Mouse (Mus musculus): ENCODE measurements around the gene Arhgap35. TPM values are rescaled to one million over a fixed set of nuclear protein-coding genes. Genes with fewer than 3 reads are reported as not detected.

Arhgap35 gene
- polyA plus RNA-seq, 2 experiments: 2.1 to 2.2 TPM

DNA sequence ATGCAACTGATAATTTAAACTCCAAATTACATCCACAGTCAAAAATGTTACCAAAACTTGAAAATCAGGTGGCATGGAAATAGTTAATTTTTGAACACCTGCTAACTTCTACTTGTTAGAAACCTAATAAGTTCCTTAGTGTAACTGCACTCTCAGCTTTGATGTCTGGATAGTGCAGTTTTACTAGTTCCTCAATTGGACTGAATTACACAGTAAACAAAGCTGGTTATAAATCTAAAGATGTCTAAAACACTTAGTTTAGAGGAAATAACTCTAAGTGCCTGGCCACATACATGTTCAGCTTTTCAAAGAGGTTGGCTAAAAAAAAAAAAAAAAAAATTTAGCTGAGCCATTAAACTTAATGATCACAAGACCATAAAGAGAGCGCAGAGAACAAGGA lies 43.6 kb downstream of the Arhgap35 start:
- DNase-seq (ENCODE audit: low read depth in 3 of 3, low spot score in 3 of 3) (no peak), ATAC-seq (ENCODE audit: insufficient read depth) (no peak)
- no peak overlapping the region for H3K4me2 ChIP-seq (ENCODE audit: low read depth)
- WGBS (ENCODE audit: insufficient replicate concordance): 85% methylated on average over 1 of the region's 1 CpGs
- H3K4me1 ChIP-seq (replicated peaks; ENCODE audit: control insufficient read depth in 2 of 2, insufficient read depth in 2 of 2, low read length in 1 of 2): peaks cover 0 to 2% of the 10 kb centered on the region in 2 experiments; a peak in 2 of 4 replicates
- H3K36me3 ChIP-seq (replicated peaks; ENCODE audit: control insufficient read depth, insufficient read depth, low read depth): no peaks in the 10 kb centered on the region
- no peak overlapping the region for H3K4me3 ChIP-seq (ENCODE audit: insufficient read depth in 1 of 2, low read depth in 2 of 2, low read length in 2 of 2)
- TF ChIP-seq EP300 (IDR thresholded peaks at IDR 0.05; ENCODE audit: low read depth) (no peak), CTCF (IDR thresholded peaks at IDR 0.05; ENCODE audit: low read depth) (no peak)
- H3K27ac ChIP-seq: no peak overlapping the region
- no peak overlapping the region for H3K9ac ChIP-seq (replicated peaks)
- no peaks in the 10 kb centered on the region for H3K27me3 ChIP-seq (ENCODE audit: control insufficient read depth, insufficient read depth, low read length)
- H3K9me3 ChIP-seq (ENCODE audit: control insufficient read depth, low read length): no peaks in the 10 kb centered on the region

DNA sequence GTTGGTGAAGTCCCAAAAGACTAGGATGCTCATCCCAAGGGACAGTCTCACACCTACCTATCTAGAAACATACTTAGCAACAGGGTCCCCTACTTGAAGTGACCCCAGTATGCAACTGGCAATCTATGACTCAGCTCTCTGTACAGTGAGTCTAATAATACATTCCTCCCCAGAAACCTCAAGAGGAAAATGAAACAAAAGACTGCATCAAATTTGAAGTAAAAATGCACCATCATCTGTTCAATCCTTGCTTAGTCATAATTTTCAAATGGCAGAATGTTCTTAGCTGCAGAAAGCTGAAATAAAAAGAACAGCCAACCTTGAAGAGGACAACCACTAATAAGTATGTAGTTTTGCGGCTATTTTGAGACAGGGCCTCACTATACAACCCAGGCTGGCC lies 44.1 kb downstream of the Arhgap35 start:
- no peak overlapping the region for H3K27ac ChIP-seq
- no peak overlapping the region for H3K4me2 ChIP-seq (ENCODE audit: low read depth)
- H3K9me3 ChIP-seq (ENCODE audit: control insufficient read depth, low read length): no peaks in the 10 kb centered on the region
- no peaks in the 10 kb centered on the region for H3K4me1 ChIP-seq (replicated peaks; ENCODE audit: control insufficient read depth in 2 of 2, insufficient read depth in 2 of 2, low read length in 1 of 2)
- H3K9ac ChIP-seq (replicated peaks): no peak overlapping the region
- TF ChIP-seq EP300 (IDR thresholded peaks at IDR 0.05; ENCODE audit: low read depth) (no peak), CTCF (IDR thresholded peaks at IDR 0.05; ENCODE audit: low read depth) (no peak)
- WGBS (ENCODE audit: insufficient replicate concordance): 68% methylated on average over 1 of the region's 1 CpGs
- H3K36me3 ChIP-seq (replicated peaks; ENCODE audit: control insufficient read depth, insufficient read depth, low read depth): no peaks in the 10 kb centered on the region
- ATAC-seq (ENCODE audit: insufficient read depth): no peak
- DNase-seq (ENCODE audit: low read depth in 3 of 3, low spot score in 3 of 3): no peak
- no peaks in the 10 kb centered on the region for H3K27me3 ChIP-seq (ENCODE audit: control insufficient read depth, insufficient read depth, low read length)
- no peak overlapping the region for H3K4me3 ChIP-seq (ENCODE audit: insufficient read depth in 1 of 2, low read depth in 2 of 2, low read length in 2 of 2)

DNA sequence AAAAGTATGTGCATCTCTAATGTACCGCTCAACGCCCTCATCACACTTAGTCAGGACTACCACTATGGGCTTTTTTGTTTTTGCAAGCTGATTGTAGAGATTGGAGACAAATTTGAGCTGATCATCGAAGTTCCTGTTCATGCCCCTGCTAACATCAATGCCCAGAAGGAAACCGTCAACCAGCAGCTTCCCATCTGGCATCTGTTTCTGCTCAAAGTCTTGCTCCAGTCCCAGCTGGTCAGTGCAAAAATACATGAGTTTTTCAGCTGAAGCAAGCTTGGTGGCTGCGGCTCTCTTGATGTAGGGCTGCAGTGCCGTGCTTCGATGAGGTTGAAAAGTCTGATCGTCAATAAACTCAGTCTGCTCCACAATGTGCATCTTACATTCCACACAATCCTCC lies 50.3 kb downstream of the Arhgap35 start:
- H3K27ac ChIP-seq: no peak overlapping the region
- ATAC-seq (ENCODE audit: insufficient read depth) (no peak), DNase-seq (ENCODE audit: low read depth in 3 of 3, low spot score in 3 of 3) (no peak)
- no peak overlapping the region for H3K4me3 ChIP-seq (ENCODE audit: insufficient read depth in 1 of 2, low read depth in 2 of 2, low read length in 2 of 2)
- H3K4me2 ChIP-seq (ENCODE audit: low read depth): no peak overlapping the region
- WGBS (ENCODE audit: insufficient replicate concordance): 79% methylated on average over 8 of the region's 8 CpGs
- H3K9ac ChIP-seq (replicated peaks): no peak overlapping the region
- no peaks in the 10 kb centered on the region for H3K27me3 ChIP-seq (ENCODE audit: control insufficient read depth, insufficient read depth, low read length)
- TF ChIP-seq EP300 (IDR thresholded peaks at IDR 0.05; ENCODE audit: low read depth): no peak
- TF ChIP-seq CTCF (IDR thresholded peaks at IDR 0.05; ENCODE audit: low read depth): no peak
- no peaks in the 10 kb centered on the region for H3K36me3 ChIP-seq (replicated peaks; ENCODE audit: control insufficient read depth, insufficient read depth, low read depth)
- H3K4me1 ChIP-seq (replicated peaks; ENCODE audit: control insufficient read depth in 2 of 2, insufficient read depth in 2 of 2, low read length in 1 of 2): no peaks in the 10 kb centered on the region
- H3K9me3 ChIP-seq (ENCODE audit: control insufficient read depth, low read length): no peaks in the 10 kb centered on the region

DNA sequence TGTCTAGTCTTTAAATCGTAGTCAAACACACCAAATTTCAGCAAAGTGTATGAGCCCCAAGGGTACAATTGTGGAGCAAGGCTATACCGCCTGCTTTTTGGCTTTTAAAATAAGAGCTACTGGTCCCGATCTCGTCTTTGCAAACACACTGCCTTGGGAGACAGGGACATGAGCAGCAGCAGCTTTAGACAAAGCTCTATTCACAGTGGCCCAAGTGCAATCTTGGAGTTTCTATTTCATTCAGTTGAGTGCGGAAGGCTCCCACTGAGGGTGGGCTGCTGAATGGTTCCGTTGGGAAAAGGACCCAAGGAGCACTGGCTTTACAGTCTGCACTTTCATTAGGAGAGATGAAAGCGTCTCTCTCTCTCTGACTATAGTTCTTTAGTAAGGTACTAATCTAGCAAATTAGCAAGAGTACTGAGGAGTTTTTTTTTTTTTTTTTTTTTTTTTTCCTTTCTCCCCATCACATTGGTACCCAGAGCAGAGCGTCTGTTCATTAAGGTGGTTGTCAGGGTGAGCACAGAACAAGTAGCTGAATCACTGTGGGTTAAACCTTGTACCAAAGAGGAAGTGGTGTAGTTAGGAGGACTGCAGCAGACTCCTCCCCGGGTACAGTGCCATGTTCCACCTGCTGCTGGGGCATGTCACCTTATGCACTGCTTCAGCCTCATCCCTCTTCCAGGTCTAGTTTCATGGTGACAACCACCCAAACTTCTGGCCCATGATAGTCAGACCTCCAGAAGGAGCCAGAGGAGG lies 56.8 kb downstream of the Arhgap35 start:
- WGBS (ENCODE audit: insufficient replicate concordance): 66% methylated on average over 9 of the region's 9 CpGs
- no peak for ATAC-seq (ENCODE audit: insufficient read depth)
- H3K4me2 ChIP-seq (ENCODE audit: low read depth): no peak overlapping the region
- no peaks in the 10 kb centered on the region for H3K9me3 ChIP-seq (ENCODE audit: control insufficient read depth, low read length)
- H3K4me3 ChIP-seq (ENCODE audit: insufficient read depth in 1 of 2, low read depth in 2 of 2, low read length in 2 of 2): no peak overlapping the region
- H3K27me3 ChIP-seq (ENCODE audit: control insufficient read depth, insufficient read depth, low read length): no peaks in the 10 kb centered on the region
- TF ChIP-seq CTCF (IDR thresholded peaks at IDR 0.05; ENCODE audit: low read depth) (no peak), EP300 (IDR thresholded peaks at IDR 0.05; ENCODE audit: low read depth) (no peak)
- H3K4me1 ChIP-seq (replicated peaks; ENCODE audit: control insufficient read depth in 2 of 2, insufficient read depth in 2 of 2, low read length in 1 of 2): no peaks in the 10 kb centered on the region
- H3K36me3 ChIP-seq (replicated peaks; ENCODE audit: control insufficient read depth, insufficient read depth, low read depth): no peaks in the 10 kb centered on the region
- H3K27ac ChIP-seq: no peak overlapping the region
- no peak overlapping the region for H3K9ac ChIP-seq (replicated peaks)
- no peak for DNase-seq (ENCODE audit: low read depth in 3 of 3, low spot score in 3 of 3)

DNA sequence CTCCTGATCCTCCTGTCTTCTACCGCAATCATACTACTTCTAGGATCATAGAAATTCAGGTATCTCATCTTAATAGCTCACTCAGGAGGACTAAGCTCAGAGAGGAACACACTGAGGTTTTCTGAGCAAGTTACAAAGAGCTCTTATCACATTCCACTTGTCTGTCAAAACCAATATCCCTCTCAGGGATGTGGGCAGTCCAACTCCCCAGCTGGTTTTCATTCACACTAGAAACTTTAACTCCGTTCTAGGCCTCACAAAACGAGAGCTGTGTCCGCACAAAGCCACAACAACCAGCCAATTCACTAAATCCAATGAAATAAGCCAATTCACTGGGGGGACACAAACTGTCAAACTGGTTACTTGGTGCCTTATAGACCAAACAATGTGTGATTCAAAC lies 57.5 kb downstream of the Arhgap35 start:
- no peak overlapping the region for H3K27ac ChIP-seq
- no peak for DNase-seq (ENCODE audit: low read depth in 3 of 3, low spot score in 3 of 3)
- no peaks in the 10 kb centered on the region for H3K27me3 ChIP-seq (ENCODE audit: control insufficient read depth, insufficient read depth, low read length)
- no peaks in the 10 kb centered on the region for H3K9me3 ChIP-seq (ENCODE audit: control insufficient read depth, low read length)
- no peak overlapping the region for H3K4me3 ChIP-seq (ENCODE audit: insufficient read depth in 1 of 2, low read depth in 2 of 2, low read length in 2 of 2)
- H3K9ac ChIP-seq (replicated peaks): no peak overlapping the region
- no peak overlapping the region for H3K4me2 ChIP-seq (ENCODE audit: low read depth)
- ATAC-seq (ENCODE audit: insufficient read depth): no peak
- WGBS (ENCODE audit: insufficient replicate concordance): 63% methylated on average over 4 of the region's 4 CpGs
- H3K36me3 ChIP-seq (replicated peaks; ENCODE audit: control insufficient read depth, insufficient read depth, low read depth): no peaks in the 10 kb centered on the region
- no peaks in the 10 kb centered on the region for H3K4me1 ChIP-seq (replicated peaks; ENCODE audit: control insufficient read depth in 2 of 2, insufficient read depth in 2 of 2, low read length in 1 of 2)
- TF ChIP-seq EP300 (IDR thresholded peaks at IDR 0.05; ENCODE audit: low read depth): no peak
